Mouse (Mus musculus) kidney, postnatal 14 days (tissue): ENCODE data around the gene Eif2ak2.

Experiments
- DNase-seq: peaks from one replicate; pipeline ENCODE4 v3.0.0; 2022; ENCODE audit warnings: mixed read lengths

Gene Eif2ak2

GRCm38 (mm10) chr17:78834856-78835835, 47.2 kb downstream of the Eif2ak2 start, which contains the start of the genes Heatr5b and Gpatch11:
Heatr5b (minus strand) TSS chr17:78835364.
Gpatch11 (plus strand) TSS chr17:78835567.
- DNase-seq = peak; percentile 99

GRCm38 (mm10) chr17:78824346-78824745, 58.0 kb downstream of the Eif2ak2 start:
- DNase-seq = no peak

GRCm38 (mm10) chr17:78809582-78809981, 72.8 kb downstream of the Eif2ak2 start:
- DNase-seq = no peak

- no peak for DNase-seq
These were observed 73.4 kb downstream of the Eif2ak2 start for GRCm38 (mm10) chr17:78809019-78809418.
